Mouse (Mus musculus): ENCODE results near the gene Slc22a16.

GRCm38 (mm10) chr10:40521579-40521978 is 48.6 kb upstream of the Slc22a16 start:
- TF ChIP-seq CTCF (conservative IDR thresholded peaks at IDR 0.05; ENCODE audit: low read length): no peak
- TF ChIP-seq NANOG (IDR thresholded peaks at IDR 0.05; ENCODE audit: borderline replicate concordance, low read length): no peak
- TF ChIP-seq POU5F1 (IDR thresholded peaks at IDR 0.05; ENCODE audit: borderline replicate concordance, low read length): no peak

Data from E14TG2a.4 (cell line).